Mouse (Mus musculus) limb, embryonic 14.5 days (tissue): ENCODE measurements at regions not wholly inside any gene's neighbourhood (a gene's known extent, or its start where the extent isn't known, plus 50 kb on each side); places are given as distances from the start of the nearest gene placed in this dataset.

Experiments
- ATAC-seq: fragments of 200-750 bp; cut with Nextera tagmentation; 2 replicates; pipeline ENCODE4 v1.8.0; 2017; ENCODE audit warnings: low read depth, moderate number of reproducible peaks, moderate TSS enrichment; ENCODE audit not compliant: low FRiP score
- DNase-seq: peaks from one replicate; pipeline ENCODE4 v3.0.0-alpha.2; 2015; ENCODE audit warnings: low spot score
- H3K27ac ChIP-seq: fragments of 300-500 bp; sonication (generic); replicated peaks from 2 replicates; pipeline ENCODE4 v1.5.1; 2014; ENCODE audit warnings: low read depth, mild to moderate bottlenecking, low read length, moderate library complexity, mixed read lengths
- H3K27me3 ChIP-seq: fragments of 300-500 bp; sonication (generic); 2 replicates; pipeline ENCODE4 v1.6.1; 2014; ENCODE audit warnings: low read length, mixed read lengths; ENCODE audit not compliant: control insufficient read depth, insufficient read depth
- H3K36me3 ChIP-seq: fragments of 300-500 bp; sonication (generic); 2 replicates; pipeline ENCODE4 v1.6.1; 2014; ENCODE audit warnings: mild to moderate bottlenecking, low read length, moderate library complexity, mixed read lengths; ENCODE audit not compliant: control insufficient read depth, insufficient read depth
- H3K4me1 ChIP-seq: fragments of 300-500 bp; sonication (generic); 2 replicates; pipeline ENCODE4 v1.6.1; 2014; ENCODE audit warnings: antibody characterized with exemption, low read length, mixed read lengths; ENCODE audit not compliant: control insufficient read depth, insufficient read depth
- H3K4me2 ChIP-seq: fragments of 300-500 bp; sonication (generic); replicated peaks from 2 replicates; pipeline ENCODE4 v1.6.1; 2014; ENCODE audit warnings: low read depth, mild to moderate bottlenecking, low read length, moderate library complexity; ENCODE audit not compliant: severe bottlenecking
- H3K4me3 ChIP-seq: fragments of 300-500 bp; sonication (generic); replicated peaks from 2 replicates; pipeline ENCODE4 v1.5.1; 2014; ENCODE audit warnings: low read length
- H3K9ac ChIP-seq: fragments of 300-500 bp; sonication (generic); 2 replicates; pipeline ENCODE4 v1.6.1; 2014; ENCODE audit warnings: mild to moderate bottlenecking, low read depth, low read length, moderate library complexity; ENCODE audit not compliant: severe bottlenecking
- H3K9me3 ChIP-seq: fragments of 300-500 bp; sonication (generic); 2 replicates; pipeline ENCODE4 v1.6.1; 2016; ENCODE audit warnings: low read length; ENCODE audit not compliant: control insufficient read depth
- POLR2A ChIP-seq: fragments of 200-500 bp; IDR thresholded peaks from 2 replicates; pipeline ENCODE4 v1.8.0; 2012; ENCODE audit warnings: inconsistent platforms, mild to moderate bottlenecking, moderate library complexity, borderline replicate concordance; ENCODE audit not compliant: insufficient read depth, insufficient read length; ENCODE audit errors: extremely low read depth
- WGBS: fragments of 180-500 bp; shearing (Covaris S2); extraction: QIAGEN DNeasy Blood & Tissue Kit; methylation state at CpG from one replicate; pipeline ENCODE4 v1.1.7; 2014; 5-methylcytosine and 5-hydroxymethylcytosine counted together

- Histone ChIP-seq H3K4me2 (no peak overlapping the region; the same call in 1 of the 2 replicates), H3K9ac (no peak overlapping the region), H3K27ac (peak overlapping the region; percentile 82), H3K36me3 (no peaks in the 10 kb centered on the region), H3K4me3 (no peak overlapping the region), H3K4me1 (peaks cover 41% of the 10 kb centered on the region), H3K27me3 (no peaks in the 10 kb centered on the region), H3K9me3 (no peaks in the 10 kb centered on the region)
- ATAC-seq, result no peak
- no peak for TF ChIP-seq POLR2A
- WGBS, result 38% methylated on average over 8 of the region's 8 CpGs
- DNase-seq, result peak; percentile 65
Measured at GRCm38 (mm10) chr16:25042669-25043440, 243.8 kb upstream of the Tprg start.

GRCm38 (mm10) chr16:25044637-25045036 lies 242.0 kb upstream of the Tprg start:
- Histone ChIP-seq H3K9me3 (no peaks in the 10 kb centered on the region), H3K9ac (no peak overlapping the region), H3K4me2 (no peak overlapping the region), H3K4me1 (peaks cover 41% of the 10 kb centered on the region), H3K4me3 (no peak overlapping the region), H3K27ac (0 out of 2 replicates have a peak overlapping the region, but pooled peaks have one; percentile 65), H3K36me3 (no peaks in the 10 kb centered on the region), H3K27me3 (no peaks in the 10 kb centered on the region)
- ATAC-seq (peak; percentile 67), DNase-seq (peak; percentile 84)
- 24% methylated on average over 3 of the region's 3 CpGs for WGBS
- TF ChIP-seq POLR2A, result no peak

GRCm38 (mm10) chr16:25047726-25048125 lies 238.9 kb upstream of the Tprg start:
- no peak for ATAC-seq
- H3K9ac ChIP-seq, result no peak overlapping the region
- 92% methylated on average over 2 of the region's 2 CpGs for WGBS

GRCm38 (mm10) chr16:25049928-25050510 lies 236.6 kb upstream of the Tprg start:
- H3K27me3 ChIP-seq, result no peaks in the 10 kb centered on the region
- H3K9ac ChIP-seq, result no peak overlapping the region
- no peak for TF ChIP-seq POLR2A
- no peak overlapping the region for H3K4me2 ChIP-seq
- ATAC-seq, result peak; percentile 41
- WGBS, result 50% methylated on average over 7 of the region's 7 CpGs
- H3K36me3 ChIP-seq, result no peaks in the 10 kb centered on the region
- no peak overlapping the region for H3K27ac ChIP-seq
- H3K4me3 ChIP-seq, result no peak overlapping the region
- H3K4me1 ChIP-seq, result peaks cover 6% of the 10 kb centered on the region
- no peaks in the 10 kb centered on the region for H3K9me3 ChIP-seq
- DNase-seq, result no peak

More at GRCm38 (mm10) chr16:25047726-25048125, 238.9 kb upstream of the Tprg start:
- Histone ChIP-seq H3K27ac (no peak overlapping the region), H3K4me1 (peaks cover 20% of the 10 kb centered on the region), H3K9me3 (no peaks in the 10 kb centered on the region), H3K36me3 (no peaks in the 10 kb centered on the region), H3K27me3 (no peaks in the 10 kb centered on the region), H3K4me3 (no peak overlapping the region), H3K4me2 (no peak overlapping the region)
- TF ChIP-seq POLR2A, result no peak
- no peak for DNase-seq

GRCm38 (mm10) chr16:25051044-25051443 lies 235.6 kb upstream of the Tprg start:
- H3K27ac ChIP-seq, result no peak overlapping the region
- no peak overlapping the region for H3K4me3 ChIP-seq
- no peaks in the 10 kb centered on the region for H3K9me3 ChIP-seq
- no peaks in the 10 kb centered on the region for H3K4me1 ChIP-seq
- no peak for TF ChIP-seq POLR2A
- no peak overlapping the region for H3K4me2 ChIP-seq
- no peaks in the 10 kb centered on the region for H3K36me3 ChIP-seq
- DNase-seq (no peak), ATAC-seq (no peak)
- 82% methylated on average over 5 of the region's 5 CpGs for WGBS
- H3K27me3 ChIP-seq, result no peaks in the 10 kb centered on the region
- H3K9ac ChIP-seq, result no peak overlapping the region
